Mouse (Mus musculus): Measurements from ENCODE around the gene Oard1.
A peak's percentile ranks its signal among the peaks of the same experiment; 100 is the strongest.

The Oard1 gene

GRCm38 (mm10) chr17:48437421-48437911 is 27.7 kb downstream of the Oard1 start:
- peak; percentile 61 for DNase-seq

- DNase-seq = peak; percentile 41
Measured at GRCm38 (mm10) chr17:48442745-48443457, 33.1 kb downstream of the Oard1 start.

GRCm38 (mm10) chr17:48443542-48444145 is 33.8 kb downstream of the Oard1 start:
- DNase-seq = no peak

- DNase-seq = no peak
Measured at GRCm38 (mm10) chr17:48447675-48448074, 37.9 kb downstream of the Oard1 start.

- DNase-seq = no peak
Measured at GRCm38 (mm10) chr17:48450666-48451352, 41.0 kb downstream of the Oard1 start.

GRCm38 (mm10) chr17:48451353-48451675 is 41.5 kb downstream of the Oard1 start, which contains the start of gene Tspo2:
Gene Tspo2 (minus strand): TSS chr17:48451522.
- DNase-seq = no peak

GRCm38 (mm10) chr17:48451753-48452444 is 42.1 kb downstream of the Oard1 start:
- DNase-seq = no peak

GRCm38 (mm10) chr17:48453489-48453888 is 43.7 kb downstream of the Oard1 start:
- DNase-seq = no peak

GRCm38 (mm10) chr17:48454190-48454589 is 44.4 kb downstream of the Oard1 start:
- DNase-seq = no peak

GRCm38 (mm10) chr17:48454688-48455087 is 44.9 kb downstream of the Oard1 start, which contains the start of gene Unc5cl:
Gene Unc5cl (plus strand): TSS chr17:48454901.
- no peak for DNase-seq

GRCm38 (mm10) chr17:48455955-48456354 is 46.1 kb downstream of the Oard1 start:
- no peak for DNase-seq

GRCm38 (mm10) chr17:48457971-48458653 is 48.3 kb downstream of the Oard1 start:
- DNase-seq = no peak

GRCm38 (mm10) chr17:48462096-48462495 is 52.3 kb downstream of the Oard1 start:
- no peak for DNase-seq

GRCm38 (mm10) chr17:48463391-48463790 is 53.6 kb downstream of the Oard1 start:
- DNase-seq = no peak
